Mouse (Mus musculus): Measurements from ENCODE around the gene Ccdc169.

- TF ChIP-seq CTCF (IDR thresholded peaks at IDR 0.05; ENCODE audit: borderline replicate concordance, insufficient read depth, low read length) (no peak), POLR2A (IDR thresholded peaks at IDR 0.05; ENCODE audit: low read depth, low read length) (no peak)
Observed at GRCm38 (mm10) chr3:55119275-55119898, 17.8 kb upstream of the Ccdc169 start.
